Mouse (Mus musculus): ENCODE results near the gene Gm10053. TPM values are rescaled to one million over a fixed set of nuclear protein-coding genes. Genes with fewer than 3 reads are reported as not detected.

Gene Gm10053
- polyA plus RNA-seq, 1 experiment, result not detected

- peaks cover 20% of the 10 kb centered on the region for H3K4me1 ChIP-seq (ENCODE audit: control insufficient read depth, insufficient read depth, low read length)
- no peak overlapping the region for H3K4me3 ChIP-seq (ENCODE audit: insufficient read depth, low read depth, low read length)
- TF ChIP-seq POLR2A (IDR thresholded peaks at IDR 0.05; ENCODE audit: insufficient read depth, low read depth, low read length) (no peak), CTCF (IDR thresholded peaks at IDR 0.05; ENCODE audit: insufficient read depth, low read depth, low read length) (no peak)
- WGBS, result 5% methylated on average over 20 of the region's 20 CpGs
- no peak overlapping the region for H3K27ac ChIP-seq (ENCODE audit: insufficient read depth, low read depth, low read length)
These were observed 22.6 kb downstream of the Gm10053 start for GRCm38 (mm10) chr19:24897896-24898736.

GRCm38 (mm10) chr19:24898737-24899577, 23.5 kb downstream of the Gm10053 start:
- Histone ChIP-seq H3K4me3 (ENCODE audit: insufficient read depth, low read depth, low read length) (no peak overlapping the region), H3K27ac (ENCODE audit: insufficient read depth, low read depth, low read length) (no peak overlapping the region), H3K4me1 (ENCODE audit: control insufficient read depth, insufficient read depth, low read length) (peaks cover 20% of the 10 kb centered on the region)
- 6% methylated on average over 34 of the region's 34 CpGs for WGBS
- no peak for TF ChIP-seq POLR2A (IDR thresholded peaks at IDR 0.05; ENCODE audit: insufficient read depth, low read depth, low read length)
- no peak for TF ChIP-seq CTCF (IDR thresholded peaks at IDR 0.05; ENCODE audit: insufficient read depth, low read depth, low read length)

GRCm38 (mm10) chr19:24899578-24900544, 24.4 kb downstream of the Gm10053 start:
- no peak overlapping the region for H3K27ac ChIP-seq (ENCODE audit: insufficient read depth, low read depth, low read length)
- H3K4me1 ChIP-seq (ENCODE audit: control insufficient read depth, insufficient read depth, low read length), result peaks cover 20% of the 10 kb centered on the region
- TF ChIP-seq CTCF (IDR thresholded peaks at IDR 0.05; ENCODE audit: insufficient read depth, low read depth, low read length) (no peak), POLR2A (IDR thresholded peaks at IDR 0.05; ENCODE audit: insufficient read depth, low read depth, low read length) (no peak)
- WGBS, result 2% methylated on average over 84 of the region's 84 CpGs
- no peak overlapping the region for H3K4me3 ChIP-seq (ENCODE audit: insufficient read depth, low read depth, low read length)

GRCm38 (mm10) chr19:24900581-24901220, 25.2 kb downstream of the Gm10053 start, which contains the start of gene Foxd4:
Foxd4 (minus strand) TSS chr19:24901197.
- TF ChIP-seq CTCF (IDR thresholded peaks at IDR 0.05; ENCODE audit: insufficient read depth, low read depth, low read length) (no peak), POLR2A (IDR thresholded peaks at IDR 0.05; ENCODE audit: insufficient read depth, low read depth, low read length) (no peak)
- WGBS, result 2% methylated on average over 27 of the region's 27 CpGs
- Histone ChIP-seq H3K4me3 (ENCODE audit: insufficient read depth, low read depth, low read length) (no peak within 1 kb of the TSS), H3K27ac (ENCODE audit: insufficient read depth, low read depth, low read length) (no peak within 1 kb of the TSS), H3K4me1 (ENCODE audit: control insufficient read depth, insufficient read depth, low read length) (peaks cover 20% of the 10 kb centered on the region)

- H3K4me3 ChIP-seq (ENCODE audit: insufficient read depth, low read depth, low read length), result no peak overlapping the region
- H3K27ac ChIP-seq (ENCODE audit: insufficient read depth, low read depth, low read length), result no peak overlapping the region
- no peak for TF ChIP-seq POLR2A (IDR thresholded peaks at IDR 0.05; ENCODE audit: insufficient read depth, low read depth, low read length)
- no peak for TF ChIP-seq CTCF (IDR thresholded peaks at IDR 0.05; ENCODE audit: insufficient read depth, low read depth, low read length)
- H3K4me1 ChIP-seq (ENCODE audit: control insufficient read depth, insufficient read depth, low read length), result peaks cover 20% of the 10 kb centered on the region
- WGBS, result 4% methylated on average over 3 of the region's 3 CpGs
These were observed 26.2 kb downstream of the Gm10053 start for GRCm38 (mm10) chr19:24901666-24902065.

GRCm38 (mm10) chr19:24902256-24902655, 26.8 kb downstream of the Gm10053 start:
- TF ChIP-seq CTCF (IDR thresholded peaks at IDR 0.05; ENCODE audit: insufficient read depth, low read depth, low read length) (no peak), POLR2A (IDR thresholded peaks at IDR 0.05; ENCODE audit: insufficient read depth, low read depth, low read length) (no peak)
- Histone ChIP-seq H3K4me3 (ENCODE audit: insufficient read depth, low read depth, low read length) (no peak overlapping the region), H3K4me1 (ENCODE audit: control insufficient read depth, insufficient read depth, low read length) (peaks cover 19% of the 10 kb centered on the region), H3K27ac (ENCODE audit: insufficient read depth, low read depth, low read length) (no peak overlapping the region)
- 12% methylated on average over 2 of the region's 2 CpGs for WGBS

GRCm38 (mm10) chr19:24902821-24903220, 27.3 kb downstream of the Gm10053 start:
- H3K27ac ChIP-seq (ENCODE audit: insufficient read depth, low read depth, low read length), result no peak overlapping the region
- peaks cover 15% of the 10 kb centered on the region; the same call in 1 of the 2 replicates for H3K4me1 ChIP-seq (ENCODE audit: control insufficient read depth, insufficient read depth, low read length)
- WGBS, result 72% methylated on average over 2 of the region's 2 CpGs
- no peak overlapping the region for H3K4me3 ChIP-seq (ENCODE audit: insufficient read depth, low read depth, low read length)
- TF ChIP-seq CTCF (IDR thresholded peaks at IDR 0.05; ENCODE audit: insufficient read depth, low read depth, low read length), result no peak
- TF ChIP-seq POLR2A (IDR thresholded peaks at IDR 0.05; ENCODE audit: insufficient read depth, low read depth, low read length), result no peak

- no peak for TF ChIP-seq CTCF (IDR thresholded peaks at IDR 0.05; ENCODE audit: insufficient read depth, low read depth, low read length)
- no peak for TF ChIP-seq POLR2A (IDR thresholded peaks at IDR 0.05; ENCODE audit: insufficient read depth, low read depth, low read length)
- H3K27ac ChIP-seq (ENCODE audit: insufficient read depth, low read depth, low read length), result no peak overlapping the region
- no peak overlapping the region for H3K4me3 ChIP-seq (ENCODE audit: insufficient read depth, low read depth, low read length)
- WGBS, result 94% methylated on average over 6 of the region's 6 CpGs
- H3K4me1 ChIP-seq (ENCODE audit: control insufficient read depth, insufficient read depth, low read length), result no peaks in the 10 kb centered on the region
These were observed 32.2 kb downstream of the Gm10053 start for GRCm38 (mm10) chr19:24907655-24908054.

All from olfactory bulb, adult 2 months (tissue).